Mouse (Mus musculus) thymus, adult 2 months (tissue): Measurements from ENCODE around the gene Slc2a4. TPM values are rescaled to one million over a fixed set of nuclear protein-coding genes. Genes with fewer than 3 reads are reported as not detected.

Experiments used
- DNase-seq: peaks from one replicate; pipeline ENCODE4 v3.0.0; 2021
- H3K27ac ChIP-seq: fragments of 200-500 bp; 2 replicates; pipeline ENCODE4 v1.5.1; 2012; ENCODE audit warnings: low read length, control low read depth; ENCODE audit not compliant: control insufficient read depth, insufficient read depth
- H3K27me3 ChIP-seq: fragments of 200-500 bp; 2 replicates; pipeline ENCODE4 v1.6.1; 2012; ENCODE audit warnings: mild to moderate bottlenecking, low read length, moderate library complexity, mixed read lengths; ENCODE audit not compliant: control insufficient read depth, insufficient read depth
- H3K36me3 ChIP-seq: fragments of 200-500 bp; 2 replicates; pipeline ENCODE4 v1.6.1; 2012; ENCODE audit warnings: mild to moderate bottlenecking, low read length, moderate library complexity; ENCODE audit not compliant: control insufficient read depth, insufficient read depth
- H3K4me1 ChIP-seq: fragments of 200-500 bp; replicated peaks from 2 replicates; pipeline ENCODE4 v1.6.1; 2012; ENCODE audit warnings: low read length; ENCODE audit not compliant: control insufficient read depth, insufficient read depth
- H3K4me3 ChIP-seq: fragments of 200-500 bp; 2 replicates; pipeline ENCODE4 v1.5.1; 2012; ENCODE audit warnings: mild to moderate bottlenecking, low read length, control low read depth, moderate library complexity; ENCODE audit not compliant: control insufficient read depth, insufficient read depth
- CTCF ChIP-seq: fragments of 200-500 bp; IDR thresholded peaks from 2 replicates; pipeline ENCODE4 v1.5.1; 2012; ENCODE audit warnings: mild to moderate bottlenecking, control low read depth, low read length, moderate library complexity, borderline replicate concordance; ENCODE audit not compliant: control insufficient read depth, poor library complexity, insufficient read depth; ENCODE audit errors: extremely low read depth
- POLR2A ChIP-seq: fragments of 200-500 bp; IDR thresholded peaks from 2 replicates; pipeline ENCODE4 v1.6.1; 2012; ENCODE audit warnings: mild to moderate bottlenecking, low read length, control low read depth, moderate library complexity; ENCODE audit not compliant: control insufficient read depth, poor library complexity, insufficient read depth; ENCODE audit errors: extremely low read depth
- WGBS: fragments of 180-500 bp; shearing (Covaris S2); methylation state at CpG from one replicate; pipeline ENCODE4 v1.1.7; 2018; 5-methylcytosine and 5-hydroxymethylcytosine counted together
- polyA plus RNA-seq: library from polyadenylated mRNA; depleted of rRNA; stranded (reverse); fragments of >200 nt; gene quantifications from 2 replicates; pipeline ENCODE4 v1.2.3, GENCODE M21; 2012

The Slc2a4 gene
- polyA plus RNA-seq, 1 experiment: 58.9 TPM

DNA sequence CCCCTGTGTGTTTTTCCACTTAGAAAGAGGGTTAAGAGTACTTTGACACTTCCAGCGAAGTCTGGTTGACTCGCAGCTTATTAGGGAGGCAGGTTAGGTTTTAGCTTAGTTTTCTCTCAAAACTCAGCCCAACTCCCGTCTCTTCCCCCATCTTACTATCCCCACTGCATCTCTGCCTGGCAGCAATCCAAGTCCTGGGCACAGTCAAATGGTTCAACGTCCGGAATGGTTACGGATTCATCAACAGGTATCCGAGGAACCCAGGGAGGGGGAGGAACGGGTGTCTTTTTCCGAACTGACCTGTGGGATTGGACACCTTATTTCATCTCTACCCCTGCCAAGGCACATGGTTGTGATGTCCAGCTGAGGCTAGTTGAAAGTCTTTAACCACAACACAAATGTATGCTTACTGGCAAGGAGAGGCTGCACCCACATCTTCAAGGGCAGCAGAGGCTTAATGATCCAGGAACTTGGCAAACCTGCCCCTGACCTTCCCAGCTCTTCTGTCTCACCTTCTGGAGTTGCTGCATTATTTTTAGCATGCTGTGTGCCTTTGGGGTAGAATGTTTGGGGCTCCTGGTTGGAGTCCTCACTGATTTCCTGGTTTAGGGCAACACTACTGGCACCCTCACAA lies 11.2 kb downstream of the Slc2a4 start:
- TF ChIP-seq CTCF (no peak), POLR2A (no peak)
- no peaks in the 10 kb centered on the region for H3K27me3 ChIP-seq
- 67% methylated on average over 9 of the region's 9 CpGs for WGBS
- H3K4me3 ChIP-seq: no peak overlapping the region
- no peaks in the 10 kb centered on the region for H3K36me3 ChIP-seq
- peaks cover 30% of the 10 kb centered on the region for H3K4me1 ChIP-seq
- H3K27ac ChIP-seq: no peak overlapping the region
- no peak for DNase-seq

DNA sequence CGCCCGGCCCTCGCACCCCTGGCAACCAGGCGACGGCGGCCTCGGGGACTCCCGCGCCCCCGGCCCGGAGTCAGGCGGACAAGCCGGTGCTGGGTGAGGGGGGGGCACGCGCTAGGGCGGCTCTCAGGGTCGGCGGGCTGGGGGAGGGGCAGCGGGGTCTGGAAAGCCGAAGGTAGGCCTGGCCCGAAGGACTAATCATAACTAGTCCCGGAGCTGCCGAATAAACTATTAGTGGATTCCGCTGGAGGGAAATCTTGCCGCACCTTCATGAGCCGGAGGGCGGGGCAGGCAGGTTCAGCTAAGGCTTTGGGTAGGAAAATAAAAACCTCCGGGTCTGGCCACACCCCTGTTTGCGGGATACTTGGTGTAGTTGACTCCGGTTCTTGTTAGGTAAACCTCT lies 11.8 kb downstream of the Slc2a4 start:
- Histone ChIP-seq H3K4me1 (peaks cover 36% of the 10 kb centered on the region), H3K27me3 (no peaks in the 10 kb centered on the region), H3K36me3 (no peaks in the 10 kb centered on the region), H3K4me3 (peak overlapping the region; percentile 50), H3K27ac (no peak overlapping the region)
- TF ChIP-seq CTCF: no peak
- TF ChIP-seq POLR2A: no peak
- 3% methylated on average over 30 of the region's 30 CpGs for WGBS
- DNase-seq: peak; percentile 35

DNA sequence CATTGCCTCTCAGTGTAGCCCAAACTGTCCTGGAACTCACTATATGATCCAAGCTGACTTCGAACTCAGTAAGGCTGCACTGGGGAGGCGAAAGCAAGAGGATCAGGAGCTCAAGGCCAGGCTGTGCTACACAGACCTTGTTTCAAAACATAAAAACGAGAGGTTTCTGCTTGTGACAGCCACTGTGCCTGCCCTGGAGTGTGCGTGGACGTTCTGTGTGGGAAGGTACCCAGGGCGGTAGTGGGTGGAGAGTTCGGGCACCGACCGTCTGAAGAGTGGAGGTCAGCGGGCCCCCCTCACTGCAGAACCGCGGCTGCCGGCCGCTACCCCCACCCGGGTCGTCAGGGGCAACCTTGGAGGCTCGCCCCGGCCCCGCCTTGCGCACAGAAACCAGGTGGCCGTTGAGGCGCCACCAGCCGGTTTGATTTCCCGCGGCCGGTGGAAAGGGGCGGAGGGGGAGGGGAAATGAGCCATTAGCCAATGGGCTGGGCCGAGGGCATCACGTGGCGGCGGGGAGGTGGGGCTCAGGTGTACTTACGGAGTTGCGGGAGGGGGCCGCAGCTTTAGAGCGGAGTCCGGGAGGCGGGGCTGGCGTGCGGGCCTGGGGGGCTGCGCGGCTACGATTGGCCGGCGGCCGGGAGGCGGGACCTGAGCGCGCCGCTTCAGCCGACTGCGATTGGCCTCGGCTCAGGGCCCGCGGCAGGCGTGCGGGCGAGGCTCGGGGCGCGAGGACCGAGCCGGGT lies 12.7 kb downstream of the Slc2a4 start, which contains the start of gene Ybx2:
Gene Ybx2, plus strand, starts transcription at position 660 of the 743 bp plus-strand sequence.
- WGBS: 2% methylated on average over 62 of the region's 62 CpGs
- TF ChIP-seq CTCF (no peak), POLR2A (no peak)
- DNase-seq: peak; percentile 92
- Histone ChIP-seq H3K4me1 (peaks cover 39% of the 10 kb centered on the region), H3K36me3 (no peaks in the 10 kb centered on the region), H3K4me3 (peak within 1 kb of the TSS; percentile 50), H3K27me3 (no peaks in the 10 kb centered on the region), H3K27ac (no peak within 1 kb of the TSS)

DNA sequence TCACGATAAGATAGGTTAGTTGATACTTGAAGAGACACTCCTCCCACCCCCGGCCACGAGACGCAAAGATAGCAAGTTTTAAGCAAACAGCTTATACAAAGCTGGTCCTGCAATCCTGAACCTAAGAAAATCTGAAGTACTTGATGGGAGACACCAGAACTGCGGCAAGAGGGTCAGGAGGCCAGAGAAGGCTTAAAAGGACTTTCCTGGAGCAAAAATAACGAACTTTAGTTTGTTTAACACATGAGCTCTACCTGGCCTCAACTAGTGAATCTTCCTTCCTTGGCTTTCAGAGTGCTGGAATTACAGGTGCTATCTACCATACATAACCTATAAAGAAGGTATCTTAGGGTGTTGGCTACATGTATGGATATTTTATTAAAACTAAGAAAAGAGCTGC lies 13.3 kb downstream of the Slc2a4 start:
- no peak for TF ChIP-seq CTCF
- no peak for TF ChIP-seq POLR2A
- Histone ChIP-seq H3K27ac (no peak overlapping the region), H3K36me3 (no peaks in the 10 kb centered on the region), H3K4me1 (peaks cover 39% of the 10 kb centered on the region), H3K27me3 (no peaks in the 10 kb centered on the region), H3K4me3 (no peak overlapping the region)
- WGBS: 19% methylated on average over 6 of the region's 6 CpGs
- DNase-seq: no peak

DNA sequence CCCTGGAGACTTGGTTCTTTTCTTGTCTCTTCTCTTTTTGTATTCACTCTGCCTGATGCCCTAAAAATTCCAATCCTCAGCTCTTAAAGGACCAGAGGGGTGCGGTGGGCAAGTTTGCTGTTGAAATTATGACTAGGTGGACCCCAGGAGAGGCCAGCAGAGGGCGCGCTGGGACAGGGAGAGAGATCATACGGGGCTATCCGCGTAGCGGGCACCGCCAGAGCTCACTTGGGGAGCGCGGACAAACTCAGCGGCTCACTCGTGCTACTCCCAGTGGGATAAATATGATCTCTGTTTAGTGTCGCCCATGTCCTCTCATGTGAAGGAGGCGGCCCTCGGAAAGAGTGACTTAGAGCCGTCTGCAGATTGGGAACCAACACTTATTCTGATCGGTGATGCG lies 13.8 kb downstream of the Slc2a4 start:
- TF ChIP-seq POLR2A: no peak
- peak; percentile 95 for TF ChIP-seq CTCF
- Histone ChIP-seq H3K4me1 (peaks cover 39% of the 10 kb centered on the region), H3K4me3 (peak overlapping the region; percentile 29), H3K27ac (peak overlapping the region; percentile 35; the same call in 1 of the 2 replicates), H3K27me3 (no peaks in the 10 kb centered on the region), H3K36me3 (no peaks in the 10 kb centered on the region)
- 1% methylated on average over 18 of the region's 18 CpGs for WGBS
- DNase-seq: peak; percentile 93

DNA sequence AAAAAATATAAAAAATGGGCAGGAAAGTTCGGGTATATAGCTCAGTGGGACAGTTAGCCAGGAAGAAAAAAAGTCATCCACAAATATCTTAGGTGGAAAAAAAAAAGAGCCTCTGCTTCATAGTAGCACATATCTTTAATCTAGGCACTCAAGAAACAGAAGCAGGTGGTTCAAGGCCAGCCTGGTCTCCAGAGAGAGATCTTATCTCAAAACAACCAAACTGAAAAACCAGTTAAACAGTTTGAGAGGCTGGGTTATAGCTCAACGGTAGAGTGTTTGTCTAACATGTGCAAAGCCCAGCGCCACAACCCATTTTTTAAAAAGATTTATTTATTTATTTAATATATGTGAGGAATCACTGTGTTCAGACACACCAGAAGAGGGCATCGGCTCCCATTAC lies 14.9 kb downstream of the Slc2a4 start:
- H3K36me3 ChIP-seq: no peaks in the 10 kb centered on the region
- DNase-seq: no peak
- peaks cover 39% of the 10 kb centered on the region for H3K4me1 ChIP-seq
- H3K4me3 ChIP-seq: no peak overlapping the region
- no peaks in the 10 kb centered on the region for H3K27me3 ChIP-seq
- 10% methylated on average over 4 of the region's 4 CpGs for WGBS
- no peak overlapping the region for H3K27ac ChIP-seq
- no peak for TF ChIP-seq POLR2A
- TF ChIP-seq CTCF: no peak

DNA sequence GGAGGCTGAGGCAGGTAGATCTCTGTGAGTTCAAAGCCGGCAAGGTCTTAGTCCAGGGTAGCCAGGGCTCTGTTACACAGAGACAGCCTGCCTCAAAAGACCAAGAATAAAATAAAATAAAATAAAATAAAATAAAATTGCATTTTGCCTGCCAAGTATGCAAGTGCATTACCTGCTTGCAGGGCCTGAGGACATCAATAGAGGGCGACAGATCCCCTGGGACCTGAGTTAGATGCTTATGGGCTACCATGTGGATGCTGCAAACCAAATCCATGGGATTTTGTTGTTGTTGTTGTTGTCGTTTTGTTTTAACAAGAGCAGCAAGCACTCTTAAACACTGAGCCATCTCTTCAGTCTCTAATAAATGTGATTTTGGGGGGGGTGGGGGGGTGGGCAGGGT lies 15.7 kb downstream of the Slc2a4 start:
- H3K4me3 ChIP-seq: no peak overlapping the region
- H3K4me1 ChIP-seq: peaks cover 39% of the 10 kb centered on the region
- DNase-seq: peak; percentile 48
- peak overlapping the region; percentile 91; the same call in 1 of the 2 replicates for H3K27ac ChIP-seq
- H3K36me3 ChIP-seq: no peaks in the 10 kb centered on the region
- TF ChIP-seq CTCF (no peak), POLR2A (no peak)
- 68% methylated on average over 3 of the region's 3 CpGs for WGBS
- H3K27me3 ChIP-seq: no peaks in the 10 kb centered on the region
